Mouse (Mus musculus) brain, embryonic 14.5 days (tissue): ENCODE measurements at regions not wholly inside any gene's neighbourhood (a gene's known extent, or its start where the extent isn't known, plus 50 kb on each side); places are given as distances from the start of the nearest gene placed in this dataset.

Experiments used
- DNase-seq: peaks from one replicate; pipeline ENCODE4 v3.0.0-alpha.2; 2011; ENCODE audit warnings: low read depth
- CTCF ChIP-seq: fragments of 200-500 bp; IDR thresholded peaks from 2 replicates; pipeline ENCODE4 v1.5.1; 2012; ENCODE audit warnings: inconsistent platforms, mild to moderate bottlenecking, moderate library complexity, borderline replicate concordance; ENCODE audit not compliant: insufficient read depth, insufficient read length; ENCODE audit errors: extremely low read depth
- POLR2A ChIP-seq: fragments of 200-500 bp; IDR thresholded peaks from 2 replicates; pipeline ENCODE4 v1.6.1; 2012; ENCODE audit warnings: mild to moderate bottlenecking, inconsistent platforms, borderline replicate concordance; ENCODE audit not compliant: poor library complexity, insufficient read depth, insufficient read length, severe bottlenecking; ENCODE audit errors: extremely low read depth

DNA sequence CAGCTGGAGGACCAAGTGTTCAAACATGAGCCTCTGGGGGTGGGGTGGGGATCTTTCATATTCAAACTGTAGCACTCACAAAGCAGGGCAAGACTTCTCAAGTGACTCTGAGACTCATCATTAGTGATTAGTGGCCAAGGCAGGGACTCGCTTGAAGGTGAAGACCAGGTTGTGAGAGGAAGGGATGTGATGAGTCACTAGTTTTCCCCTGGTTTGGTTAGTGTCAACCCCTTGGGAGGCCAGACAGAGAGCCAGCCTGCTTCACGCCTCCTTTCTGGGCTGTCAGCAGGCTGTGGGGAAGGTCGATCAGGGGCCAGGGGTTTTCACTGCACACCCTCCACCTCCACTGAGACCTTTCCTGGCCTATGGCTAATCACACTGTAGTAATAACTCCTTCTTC is 65.2 kb downstream of the Slc30a10 start:
- DNase-seq = no peak
- TF ChIP-seq CTCF = no peak
- no peak for TF ChIP-seq POLR2A

DNA sequence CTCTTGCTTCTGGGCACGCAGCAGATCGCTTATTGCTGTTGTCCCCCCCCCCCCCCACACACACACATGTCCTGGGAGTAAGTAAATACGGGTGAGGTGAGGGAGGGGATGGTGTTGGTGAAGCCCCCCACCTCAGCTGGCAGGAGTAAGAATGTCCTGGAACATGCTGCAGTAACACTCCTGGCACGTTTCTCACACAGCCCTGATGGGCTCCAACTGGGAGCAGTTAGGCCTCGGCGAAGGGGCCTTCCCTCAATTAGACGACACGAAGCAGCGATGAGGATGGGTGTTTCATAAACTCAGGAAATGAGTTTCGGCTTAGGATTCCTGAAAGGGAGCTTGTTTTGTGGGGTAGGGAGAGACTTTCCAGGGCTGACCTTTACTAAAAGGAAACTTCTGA is 69.4 kb downstream of the Slc30a10 start:
- DNase-seq = no peak
- TF ChIP-seq CTCF (no peak), POLR2A (no peak)

DNA sequence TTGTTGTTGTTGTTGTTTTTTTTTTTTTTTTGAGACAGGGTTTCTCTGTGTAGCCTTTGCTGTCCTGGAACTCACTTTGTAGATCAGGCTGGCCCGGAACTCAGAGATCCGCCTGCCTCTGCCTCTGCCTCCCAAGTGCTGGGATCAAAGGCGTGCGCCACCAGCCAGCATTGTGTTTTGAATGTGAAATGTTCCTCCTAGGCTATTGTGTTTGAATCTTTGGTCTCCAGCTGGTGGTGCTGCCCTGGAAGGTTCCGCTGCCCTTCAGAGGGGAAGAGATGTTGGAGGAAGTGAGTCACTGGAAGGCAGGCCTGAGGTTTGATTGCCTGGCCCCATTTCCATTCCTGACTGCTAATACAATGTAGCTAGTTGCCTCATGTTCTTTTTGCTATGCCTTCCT is 78.8 kb downstream of the Slc30a10 start:
- no peak for TF ChIP-seq CTCF
- no peak for TF ChIP-seq POLR2A
- DNase-seq = no peak

DNA sequence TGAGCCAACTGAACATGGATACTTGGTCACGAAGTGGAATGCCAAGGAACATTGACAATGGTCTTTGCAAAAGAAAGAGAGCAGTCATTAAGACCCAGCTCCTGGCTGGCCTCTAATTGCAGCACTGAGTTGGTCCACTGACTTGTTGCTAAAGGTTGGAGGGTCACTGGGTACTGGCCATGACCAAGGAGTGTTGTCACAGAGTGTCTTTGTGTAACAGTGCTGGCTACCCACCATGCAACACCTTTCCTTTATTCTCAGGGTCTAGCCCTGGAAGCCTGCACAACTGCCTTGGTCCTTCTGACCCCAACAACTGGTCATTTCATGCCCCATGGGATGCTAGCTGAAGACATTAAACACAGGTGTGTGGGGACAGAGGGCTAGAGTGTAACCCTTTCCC is 79.5 kb downstream of the Slc30a10 start:
- no peak for DNase-seq
- TF ChIP-seq POLR2A = no peak
- TF ChIP-seq CTCF = no peak

DNA sequence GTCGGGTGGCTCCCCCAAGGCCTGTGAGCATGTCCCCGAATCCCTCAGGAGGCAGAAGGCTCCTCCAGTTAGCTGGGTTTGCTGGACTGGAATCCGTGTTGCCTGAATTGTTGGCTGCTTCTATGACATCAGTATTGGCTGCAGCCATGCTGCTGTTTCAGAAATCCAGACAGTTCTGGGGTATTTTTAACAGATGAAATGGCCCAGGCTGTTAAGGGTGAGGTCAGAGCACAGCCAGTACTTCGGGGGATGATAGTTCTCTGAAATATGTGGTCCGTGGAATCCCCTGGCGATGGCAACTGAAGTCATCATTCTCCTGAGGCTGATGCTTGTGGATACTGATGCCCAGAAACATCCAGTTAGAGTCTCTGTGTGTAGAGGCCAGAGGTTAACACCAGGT is 80.7 kb downstream of the Slc30a10 start:
- TF ChIP-seq CTCF (no peak), POLR2A (no peak)
- no peak for DNase-seq

DNA sequence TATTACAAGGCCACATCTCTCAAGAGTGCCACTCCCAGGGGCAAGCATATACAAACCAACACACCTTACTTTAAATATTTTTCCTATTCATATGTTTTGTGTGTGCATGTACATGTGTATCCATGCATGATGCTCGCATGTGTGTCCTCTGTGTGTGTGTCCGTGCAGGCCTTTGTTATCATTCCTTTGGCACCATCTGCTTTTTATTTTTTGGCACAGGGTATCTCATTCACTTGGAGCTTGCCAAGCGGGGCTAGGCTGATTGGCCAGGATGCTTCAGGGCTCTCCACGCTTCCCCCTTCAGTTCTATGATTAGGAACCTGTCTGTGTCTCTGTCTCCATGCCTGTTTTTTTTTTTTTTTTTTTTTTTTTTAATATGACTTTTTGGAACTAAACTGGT is 82.6 kb downstream of the Slc30a10 start:
- TF ChIP-seq CTCF (no peak), POLR2A (no peak)
- peak; percentile 11 for DNase-seq

DNA sequence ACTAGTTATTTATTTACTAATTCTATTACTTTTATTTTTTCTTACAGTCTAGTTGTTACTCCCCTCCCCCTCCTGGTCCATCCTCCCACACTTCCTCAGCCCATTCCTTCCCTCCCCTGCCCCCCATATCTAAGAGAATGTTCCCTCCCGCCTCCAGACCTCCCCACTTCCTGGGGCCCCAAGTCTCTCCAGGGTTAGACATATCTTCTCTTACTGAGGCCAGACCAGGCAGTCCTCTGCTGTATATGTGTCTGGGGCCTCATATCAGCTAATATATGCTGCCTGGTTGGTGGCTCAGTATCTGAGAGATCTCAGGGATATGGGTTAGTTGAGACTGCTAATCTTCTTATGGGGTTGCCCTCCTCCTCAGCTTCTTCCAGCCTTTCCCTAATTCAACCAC is 84.8 kb downstream of the Slc30a10 start:
- DNase-seq = no peak
- TF ChIP-seq CTCF (no peak), POLR2A (no peak)

DNA sequence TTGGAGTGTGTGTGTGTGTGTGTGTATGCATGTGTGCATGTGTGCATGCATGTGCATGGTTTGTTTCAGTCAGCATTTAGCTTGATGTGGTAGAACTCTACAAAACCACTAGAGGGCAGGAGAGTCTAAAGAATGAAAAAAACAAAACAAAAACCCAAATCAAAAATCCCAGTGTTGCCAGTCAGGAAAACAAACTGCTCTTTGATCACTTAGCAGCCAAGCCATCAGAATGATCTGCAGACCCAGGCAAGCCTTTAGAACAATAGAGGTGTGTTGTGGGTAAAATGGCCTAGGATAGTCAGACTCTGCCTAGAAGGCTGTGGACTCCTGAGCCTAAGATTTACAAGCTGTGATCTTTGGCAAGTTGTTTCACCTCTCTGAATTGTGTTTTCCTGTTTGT is 91.7 kb downstream of the Slc30a10 start:
- DNase-seq = peak; percentile 85
- TF ChIP-seq CTCF = peak; percentile 55
- no peak for TF ChIP-seq POLR2A

DNA sequence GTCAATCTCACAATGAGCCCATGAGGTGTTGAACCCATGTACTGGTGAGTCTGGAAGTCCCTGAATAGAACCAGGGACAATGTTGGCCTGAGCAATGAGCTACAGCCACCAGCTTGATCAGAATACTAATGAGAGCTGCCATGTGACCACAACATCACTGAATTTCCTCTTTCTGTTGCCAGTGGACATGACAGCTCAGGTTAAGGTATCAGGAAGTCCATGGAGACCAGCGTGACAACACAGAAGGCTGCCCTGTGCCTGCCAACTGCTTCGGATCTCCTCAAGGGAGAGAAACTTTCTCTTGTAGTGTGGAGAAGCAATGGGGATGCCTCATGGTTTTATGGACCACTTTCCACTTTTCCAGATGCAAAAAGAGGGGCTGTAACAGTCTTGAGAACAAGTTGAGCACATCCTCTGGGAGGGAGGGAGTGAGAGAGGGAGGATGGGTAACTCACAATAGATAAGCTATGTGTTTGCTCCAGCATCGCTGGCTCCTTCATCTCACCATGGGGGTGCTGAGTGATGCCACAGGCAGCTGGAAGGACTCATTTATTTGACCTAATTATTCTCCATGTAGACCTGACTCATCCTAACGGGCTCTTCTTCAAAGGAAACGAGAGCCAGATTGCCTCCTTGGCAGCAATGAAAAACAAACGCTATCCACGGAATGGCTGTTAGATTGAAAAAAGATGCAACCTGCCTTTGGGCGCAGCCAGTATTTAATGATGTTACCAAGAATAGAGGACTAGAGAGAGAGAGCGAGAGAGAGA is 118.3 kb downstream of the Slc30a10 start:
- TF ChIP-seq CTCF = no peak
- TF ChIP-seq POLR2A = no peak
- DNase-seq = peak; percentile 62

DNA sequence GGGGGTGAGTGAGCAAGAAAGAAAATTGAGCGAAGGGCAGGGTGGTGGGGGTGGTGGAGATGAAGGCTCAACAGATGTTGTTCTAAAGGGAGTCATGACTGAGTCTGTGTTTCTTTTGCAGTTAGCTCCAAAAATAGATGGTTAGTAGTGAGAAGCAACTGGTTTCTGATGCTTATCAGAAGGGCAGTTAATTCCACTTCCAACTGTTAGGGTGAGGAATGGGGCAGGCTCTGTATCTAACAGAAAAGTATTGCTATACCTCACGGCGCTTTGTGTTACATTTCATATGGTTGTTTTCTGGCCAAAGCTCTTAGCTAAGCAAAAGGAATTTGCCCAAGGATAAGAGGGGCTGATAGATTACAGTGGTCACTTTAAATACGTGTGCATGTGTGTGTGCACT is 120.3 kb downstream of the Slc30a10 start:
- no peak for DNase-seq
- no peak for TF ChIP-seq POLR2A
- no peak for TF ChIP-seq CTCF

DNA sequence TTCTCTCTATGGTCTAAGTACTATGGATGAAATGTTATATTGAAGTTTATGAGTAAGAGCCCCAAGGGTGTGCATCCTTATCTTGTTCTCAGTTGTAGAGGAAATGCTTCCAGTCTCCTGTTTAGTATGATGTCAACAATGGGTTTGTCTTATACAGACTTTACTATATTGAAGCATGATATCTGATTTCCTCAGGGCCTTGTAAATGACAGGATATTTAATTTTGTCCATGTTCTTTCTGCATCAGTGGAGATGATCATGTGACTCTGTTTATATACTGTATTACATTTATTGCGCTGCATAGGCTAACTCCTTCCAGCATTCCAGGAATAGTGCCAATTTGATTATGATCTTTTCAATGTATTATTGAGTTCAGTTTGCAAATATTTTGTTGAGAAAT is 125.2 kb downstream of the Slc30a10 start:
- DNase-seq = no peak
- no peak for TF ChIP-seq POLR2A

DNA sequence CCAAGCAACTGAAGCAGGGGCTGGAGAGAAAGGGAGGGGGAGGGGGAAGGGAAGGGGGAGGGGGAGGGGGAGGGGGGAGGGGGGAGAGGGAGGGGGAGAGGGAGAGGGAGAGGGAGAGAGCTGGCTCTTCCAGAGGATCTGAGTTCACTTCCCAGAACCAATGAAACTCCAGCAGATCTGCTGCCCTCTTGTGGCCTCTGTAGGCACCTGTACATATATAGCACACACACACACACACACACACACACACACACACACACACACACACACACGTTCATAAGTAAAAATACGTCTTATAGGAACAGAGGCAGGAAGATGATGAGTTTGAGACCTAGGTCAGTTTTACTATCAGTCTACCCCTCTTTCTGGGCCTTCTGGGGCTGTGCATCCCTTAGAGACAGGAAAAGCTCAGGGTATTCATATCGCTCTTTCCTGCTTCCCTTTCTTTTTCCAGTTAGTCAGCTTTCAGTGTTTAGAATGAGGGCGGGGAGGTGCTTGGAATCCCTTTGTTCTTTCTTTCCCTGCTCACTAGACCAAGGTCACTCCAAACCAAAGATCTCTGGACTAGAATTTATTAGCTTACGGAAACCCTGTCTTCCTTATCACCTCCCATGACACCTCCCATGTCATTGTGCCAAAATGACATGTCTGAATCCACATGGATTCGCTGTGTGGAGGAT is 130.7 kb downstream of the Slc30a10 start:
- TF ChIP-seq CTCF = no peak
- no peak for TF ChIP-seq POLR2A

DNA sequence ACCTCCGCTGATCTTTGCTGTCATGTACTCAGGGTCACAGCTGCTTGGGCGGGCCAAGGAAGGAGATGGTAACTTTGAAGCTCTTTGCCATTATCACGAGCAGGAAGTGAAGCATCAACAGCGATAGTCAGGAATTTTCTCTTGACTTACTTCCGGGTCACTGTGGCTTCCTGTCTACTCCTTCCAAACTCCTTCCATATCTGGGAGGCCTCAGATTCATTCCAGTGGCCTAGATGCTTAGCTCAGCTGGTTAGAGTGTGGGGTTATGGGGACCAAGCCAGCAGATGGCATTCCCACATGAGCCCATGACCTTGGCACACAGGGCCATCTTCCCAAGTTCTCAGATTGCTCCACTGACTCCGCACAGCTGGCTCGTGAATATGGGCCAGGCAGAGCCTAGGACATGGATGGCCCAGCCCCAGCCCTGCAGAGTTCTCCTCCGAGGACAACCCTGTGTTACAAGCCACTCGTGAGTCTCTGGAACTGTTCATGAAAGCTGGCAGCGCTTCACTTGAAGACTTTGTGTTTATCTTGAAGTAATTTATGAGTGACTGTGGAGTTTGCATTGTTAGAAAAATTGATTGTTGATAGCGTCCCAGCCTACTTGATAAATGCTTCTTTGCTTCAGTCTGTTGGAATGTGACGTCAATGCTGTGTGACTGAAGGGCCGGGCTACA is 133.2 kb downstream of the Slc30a10 start:
- no peak for DNase-seq

More for the DNA sequence above, 130.7 kb downstream of the Slc30a10 start:
- DNase-seq = no peak

More for the DNA sequence above, 133.2 kb downstream of the Slc30a10 start:
- TF ChIP-seq POLR2A = no peak
- TF ChIP-seq CTCF = no peak
